Mouse (Mus musculus): ENCODE results near the gene Krt78. TPM values are rescaled to one million over a fixed set of nuclear protein-coding genes. Genes with fewer than 3 reads are reported as not detected.

Gene Krt78
- polyA plus RNA-seq (2014; fragmentation: Illumina TruSeq; extraction: RNeasy Lipid Tissue Mini Kit (QIAGEN cat#74804); ENCODE audit: low read depth, low replicate concordance) = not detected

DNA sequence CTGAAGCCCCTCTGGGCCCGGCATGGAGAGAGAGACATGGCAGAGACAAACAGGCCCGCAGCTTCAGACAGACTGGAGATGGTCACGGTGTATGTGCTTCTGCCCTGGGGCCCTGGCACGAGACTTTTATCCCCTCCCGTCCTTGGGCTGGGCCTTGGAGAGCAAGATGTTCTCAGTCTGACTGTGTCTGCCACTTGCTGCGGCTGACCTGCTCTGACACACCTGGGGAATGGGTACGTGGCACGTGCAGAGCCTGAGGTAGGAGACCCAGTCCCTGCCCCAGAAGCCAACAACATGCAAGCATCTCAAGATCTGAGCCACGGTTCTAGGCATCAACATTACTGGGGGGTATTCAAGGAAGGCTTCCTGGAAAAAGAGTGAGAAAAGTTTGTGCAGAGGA is at the start of gene Krt78:
Gene Krt78, minus strand, starts transcription at position 101 of the 400 bp plus-strand sequence.

DNA sequence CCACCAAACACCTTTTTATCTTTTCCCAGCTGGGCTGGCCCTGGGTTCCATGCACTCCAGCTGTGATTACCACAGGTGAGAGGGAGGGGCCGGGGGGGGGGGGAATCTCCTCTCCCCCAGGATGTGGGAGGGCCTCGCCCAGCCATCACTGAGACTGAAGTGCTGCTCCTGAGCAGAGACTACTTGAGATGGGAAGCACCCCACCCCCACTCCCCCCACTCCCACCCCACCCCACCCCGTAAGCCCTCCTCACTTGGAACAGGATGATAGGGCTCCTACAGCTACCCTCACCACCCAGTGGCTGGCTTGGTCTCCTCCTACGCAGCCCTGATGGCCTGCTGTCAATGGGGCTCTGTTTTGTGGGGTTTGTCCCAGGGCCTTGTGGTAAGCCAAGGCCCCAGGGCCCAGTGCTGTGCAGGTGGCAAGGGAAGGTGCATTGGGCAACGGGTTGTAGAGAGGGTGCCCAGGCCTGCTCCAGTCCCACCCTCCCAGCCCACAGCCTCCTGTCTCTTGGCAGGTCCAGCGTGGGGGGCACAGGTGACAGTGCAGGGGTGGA is 13.7 kb downstream of the Krt78 start, which contains the start of gene Krt79:
Gene Krt79, minus strand, starts transcription at position 51 of the 556 bp plus-strand sequence.

DNA sequence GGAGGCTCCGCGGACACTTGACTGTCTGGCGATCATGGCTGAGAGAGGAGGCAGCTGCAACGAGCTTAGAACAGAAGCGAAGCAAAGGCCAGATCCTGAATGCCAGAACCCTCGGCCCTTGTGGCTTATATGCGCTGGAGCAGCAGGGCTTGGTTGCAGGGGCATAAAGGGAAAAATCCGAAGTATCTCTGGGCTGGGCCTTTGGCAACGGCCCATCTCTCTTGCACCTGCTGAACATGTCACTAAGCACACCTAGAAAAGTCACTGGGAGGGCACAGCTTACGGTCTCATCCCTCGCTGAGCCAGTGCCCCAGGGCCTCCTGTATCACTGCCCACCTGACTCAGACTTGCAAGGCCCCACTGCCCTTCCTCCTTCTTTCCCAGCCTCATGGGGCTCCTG is 29.5 kb downstream of the Krt78 start, which contains the start of gene Krt4:
Gene Krt4, minus strand, starts transcription at position 101 of the 400 bp plus-strand sequence.

Other genes starting within 250 kb of the Krt78 start
- not detected for gene Krt5, start 241.4 kb downstream of the Krt78 start, polyA plus RNA-seq (2014; fragmentation: Illumina TruSeq; extraction: RNeasy Lipid Tissue Mini Kit (QIAGEN cat#74804); ENCODE audit: low read depth, low replicate concordance)
- gene Krt71, start 211.2 kb downstream of the Krt78 start, polyA plus RNA-seq (2014; fragmentation: Illumina TruSeq; extraction: RNeasy Lipid Tissue Mini Kit (QIAGEN cat#74804); ENCODE audit: low read depth, low replicate concordance) = not detected
- not detected for gene Krt72, start 167.8 kb downstream of the Krt78 start, polyA plus RNA-seq (2014; fragmentation: Illumina TruSeq; extraction: RNeasy Lipid Tissue Mini Kit (QIAGEN cat#74804); ENCODE audit: low read depth, low replicate concordance)
- not detected for gene Krt73, start 151.9 kb downstream of the Krt78 start, polyA plus RNA-seq (2014; fragmentation: Illumina TruSeq; extraction: RNeasy Lipid Tissue Mini Kit (QIAGEN cat#74804); ENCODE audit: low read depth, low replicate concordance)
- gene Krt2, start 136.1 kb downstream of the Krt78 start, polyA plus RNA-seq (2014; fragmentation: Illumina TruSeq; extraction: RNeasy Lipid Tissue Mini Kit (QIAGEN cat#74804); ENCODE audit: low read depth, low replicate concordance) = not detected
- not detected for gene Krt1, start 103.5 kb downstream of the Krt78 start, polyA plus RNA-seq (2014; fragmentation: Illumina TruSeq; extraction: RNeasy Lipid Tissue Mini Kit (QIAGEN cat#74804); ENCODE audit: low read depth, low replicate concordance)
- gene Krt77, start 84.6 kb downstream of the Krt78 start, polyA plus RNA-seq (2014; fragmentation: Illumina TruSeq; extraction: RNeasy Lipid Tissue Mini Kit (QIAGEN cat#74804); ENCODE audit: low read depth, low replicate concordance) = not detected
- not detected for gene Krt76, start 61.4 kb downstream of the Krt78 start, polyA plus RNA-seq (2014; fragmentation: Illumina TruSeq; extraction: RNeasy Lipid Tissue Mini Kit (QIAGEN cat#74804); ENCODE audit: low read depth, low replicate concordance)
- gene Krt4, start 29.6 kb downstream of the Krt78 start, polyA plus RNA-seq (2014; fragmentation: Illumina TruSeq; extraction: RNeasy Lipid Tissue Mini Kit (QIAGEN cat#74804); ENCODE audit: low read depth, low replicate concordance) = not detected
- gene Krt79, start 14.0 kb downstream of the Krt78 start, polyA plus RNA-seq (2014; fragmentation: Illumina TruSeq; extraction: RNeasy Lipid Tissue Mini Kit (QIAGEN cat#74804); ENCODE audit: low read depth, low replicate concordance) = 0.52 TPM
- 3.2 TPM for gene Krt8, start 50.2 kb upstream of the Krt78 start, polyA plus RNA-seq (2014; fragmentation: Illumina TruSeq; extraction: RNeasy Lipid Tissue Mini Kit (QIAGEN cat#74804); ENCODE audit: low read depth, low replicate concordance)
- gene Krt18, start 73.9 kb upstream of the Krt78 start, polyA plus RNA-seq (2014; fragmentation: Illumina TruSeq; extraction: RNeasy Lipid Tissue Mini Kit (QIAGEN cat#74804); ENCODE audit: low read depth, low replicate concordance) = 4.3 TPM
- gene Eif4b, start 119.5 kb upstream of the Krt78 start, polyA plus RNA-seq (2014; fragmentation: Illumina TruSeq; extraction: RNeasy Lipid Tissue Mini Kit (QIAGEN cat#74804); ENCODE audit: low read depth, low replicate concordance) = 124 TPM
- gene Tns2, start 146.1 kb upstream of the Krt78 start, polyA plus RNA-seq (2014; fragmentation: Illumina TruSeq; extraction: RNeasy Lipid Tissue Mini Kit (QIAGEN cat#74804); ENCODE audit: low read depth, low replicate concordance) = 177 TPM
- 17.0 TPM for gene Spryd3, start 181.9 kb upstream of the Krt78 start, polyA plus RNA-seq (2014; fragmentation: Illumina TruSeq; extraction: RNeasy Lipid Tissue Mini Kit (QIAGEN cat#74804); ENCODE audit: low read depth, low replicate concordance)
- gene Igfbp6, start 190.1 kb upstream of the Krt78 start, polyA plus RNA-seq (2014; fragmentation: Illumina TruSeq; extraction: RNeasy Lipid Tissue Mini Kit (QIAGEN cat#74804); ENCODE audit: low read depth, low replicate concordance) = 46.2 TPM
- gene Soat2, start 196.2 kb upstream of the Krt78 start, polyA plus RNA-seq (2014; fragmentation: Illumina TruSeq; extraction: RNeasy Lipid Tissue Mini Kit (QIAGEN cat#74804); ENCODE audit: low read depth, low replicate concordance) = not detected
- gene Zfp740, start 249.0 kb upstream of the Krt78 start, polyA plus RNA-seq (2014; fragmentation: Illumina TruSeq; extraction: RNeasy Lipid Tissue Mini Kit (QIAGEN cat#74804); ENCODE audit: low read depth, low replicate concordance) = 39.0 TPM

All from heart, adult 10 weeks (tissue).